Mouse (Mus musculus) myocyte (in vitro differentiated cells): ENCODE measurements at regions not wholly inside any gene's neighbourhood (a gene's known extent, or its start where the extent isn't known, plus 50 kb on each side); places are given as distances from the start of the nearest gene placed in this dataset.

Experiments
- CEBPB ChIP-seq: IDR thresholded peaks from 2 replicates; pipeline ENCODE4 v1.6.1; 2011; ENCODE audit warnings: mild to moderate bottlenecking, moderate library complexity; ENCODE audit not compliant: poor library complexity, insufficient read depth, severe bottlenecking
- MAX ChIP-seq: IDR thresholded peaks from one replicate; pipeline ENCODE4 v1.6.1; 2011; ENCODE audit warnings: low read depth, mild to moderate bottlenecking, control low read depth
- MYOD1 ChIP-seq, 3 experiments: IDR thresholded peaks; one replicate each; pipeline ENCODE4 v1.6.1; 2011; ENCODE audit warnings: control low read depth in 2 of 3, low read depth in 2 of 3, mild to moderate bottlenecking in 2 of 3, moderate library complexity in 1 of 3; ENCODE audit not compliant: insufficient read length in 2 of 3, control insufficient read depth in 1 of 3
- POLR2A ChIP-seq: IDR thresholded peaks from one replicate; pipeline ENCODE4 v1.6.1; 2011; ENCODE audit warnings: low read depth, mild to moderate bottlenecking, control low read depth, moderate library complexity; ENCODE audit not compliant: insufficient read length
- POLR2AphosphoS2 ChIP-seq: IDR thresholded peaks from one replicate; pipeline ENCODE4 v1.6.1; 2011; ENCODE audit warnings: low read depth, control low read depth; ENCODE audit not compliant: insufficient read length
- TCF12 ChIP-seq: IDR thresholded peaks from one replicate; pipeline ENCODE4 v1.6.1; 2011; ENCODE audit warnings: mild to moderate bottlenecking, control low read depth; ENCODE audit not compliant: poor library complexity, insufficient read depth, severe bottlenecking
- TCF3 ChIP-seq: IDR thresholded peaks from one replicate; pipeline ENCODE4 v1.6.1; 2011; ENCODE audit warnings: low read depth, control low read depth; ENCODE audit not compliant: insufficient read length
- USF1 ChIP-seq: IDR thresholded peaks from one replicate; pipeline ENCODE4 v1.6.1; 2011; ENCODE audit warnings: low read depth, mild to moderate bottlenecking, control low read depth, moderate library complexity

GRCm38 (mm10) chr17:45240963-45241543, 192.5 kb downstream of the Cdc5l start:
- TF ChIP-seq POLR2A, result no peak
- TF ChIP-seq TCF12, result no peak
- TF ChIP-seq POLR2AphosphoS2, result no peak
- TF ChIP-seq MYOD1 (IDR thresholded peaks at IDR 0.05; ENCODE audit: control insufficient read depth in 1 of 3, insufficient read length in 2 of 3, low read depth in 2 of 3), result no peak
- TF ChIP-seq MAX, result no peak
- no peak for TF ChIP-seq CEBPB
- TF ChIP-seq TCF3, result no peak
- no peak for TF ChIP-seq USF1
